ENCODE assay signal across 14 mouse cellular contexts in genomic region chr8:118041253-118041652, GRCm38 (mm10).
"Had no signal": no experiment of that assay in that cellular context is flagged by ENCODE, and none has a peak within 500 bp of the region (broad histone marks: within the 10 kb centered on the region; RNA-seq: fewer than 3 reads in every experiment).

No protein-coding gene starts in this region.

- H3K4me2 ChIP-seq: liver, embryonic 11.5 days; liver, embryonic 15.5 days; lung, embryonic 15.5 days; midbrain, embryonic 12.5 days had no signal

- H3K27me3 ChIP-seq: liver, embryonic 15.5 days; lung, embryonic 15.5 days; midbrain, embryonic 12.5 days had no signal

- H3K36me3 ChIP-seq: liver, embryonic 15.5 days; lung, embryonic 15.5 days; midbrain, embryonic 12.5 days had no signal

- DNase-seq: kidney, adult 18-20 months; kidney, adult 9 months; kidney, postnatal 14 days; layer of hippocampus, postnatal 36 days; lung, adult 18-20 months; lung, postnatal 10 days; lung, postnatal 4 days; thymus, adult 18-20 months; thymus, postnatal 36 days had no signal

- H3K4me3 ChIP-seq: left cerebral cortex, adult 2 months; liver, embryonic 15.5 days; lung, embryonic 15.5 days; midbrain, embryonic 12.5 days had no signal
